Mouse (Mus musculus) cerebellum, adult 9-10 months (tissue): ENCODE measurements around the gene C1qtnf7.

Experiments used
- DNase-seq: peaks from one replicate; pipeline ENCODE4 v3.0.0; 2022

Gene C1qtnf7

GRCm38 (mm10) chr5:43541492-43541891 is 26.2 kb downstream of the C1qtnf7 start:
- DNase-seq: no peak

- DNase-seq: no peak
These were observed 27.0 kb downstream of the C1qtnf7 start for GRCm38 (mm10) chr5:43542246-43542845.

DNA sequence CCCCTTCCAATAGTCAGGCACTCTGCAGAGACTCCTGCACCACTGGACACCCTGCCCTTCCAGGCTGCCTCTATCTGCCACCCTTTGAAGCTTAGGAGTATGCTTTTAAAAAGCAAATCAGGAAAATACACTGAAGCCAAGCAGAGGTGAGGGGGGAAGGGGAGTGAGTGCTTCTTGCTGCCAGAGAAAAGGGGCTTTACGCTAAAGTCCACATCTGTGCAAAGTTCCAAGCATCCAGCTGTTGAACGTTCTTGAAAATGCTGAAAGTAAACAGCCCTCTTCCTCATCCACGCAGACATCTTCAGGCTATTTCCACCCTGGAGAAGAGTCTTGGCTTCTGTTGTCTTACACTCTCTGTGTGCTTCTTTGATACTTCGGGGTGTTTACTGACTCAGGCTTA is 34.6 kb downstream of the C1qtnf7 start:
- no peak for DNase-seq

- DNase-seq: no peak
These were observed 35.1 kb downstream of the C1qtnf7 start for GRCm38 (mm10) chr5:43550444-43550843.

DNA sequence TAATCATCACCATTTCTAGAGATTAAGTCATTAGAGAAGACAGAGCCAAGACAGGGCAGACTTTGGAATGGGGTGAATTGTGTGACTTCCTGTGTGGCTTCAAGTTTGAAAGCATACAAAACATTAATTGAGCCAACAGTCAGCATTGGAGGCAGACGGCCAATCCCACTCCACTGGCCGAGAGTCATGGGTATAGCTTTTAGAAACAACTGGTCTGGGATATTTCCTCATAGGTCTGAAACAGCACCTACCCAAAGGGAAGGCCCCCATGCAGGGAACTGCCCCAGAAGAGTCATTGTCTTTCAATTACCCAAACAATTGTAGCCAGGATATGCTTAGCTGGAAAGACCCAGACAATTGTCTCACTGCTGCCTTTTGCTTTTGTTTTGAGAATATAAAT is 39.5 kb downstream of the C1qtnf7 start:
- DNase-seq: no peak

DNA sequence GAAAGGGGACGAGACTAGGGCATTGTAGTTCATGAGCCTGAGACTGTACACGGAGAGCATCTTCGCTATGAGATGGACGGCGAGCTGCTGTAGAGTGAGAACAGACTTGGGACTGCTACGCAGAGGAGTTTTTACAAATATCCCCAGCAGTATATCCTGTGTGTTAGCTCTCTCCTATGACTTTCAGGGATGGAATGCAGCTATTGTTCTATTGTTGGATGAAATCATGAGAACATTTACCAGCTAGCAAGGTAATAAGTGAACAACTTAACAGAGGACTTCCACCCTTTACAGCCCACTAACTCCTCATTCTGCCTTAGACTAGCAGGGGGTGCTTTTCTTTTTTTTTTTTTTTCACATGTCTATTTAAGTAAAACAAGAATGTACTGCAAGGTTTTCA is 40.1 kb downstream of the C1qtnf7 start:
- no peak for DNase-seq

DNA sequence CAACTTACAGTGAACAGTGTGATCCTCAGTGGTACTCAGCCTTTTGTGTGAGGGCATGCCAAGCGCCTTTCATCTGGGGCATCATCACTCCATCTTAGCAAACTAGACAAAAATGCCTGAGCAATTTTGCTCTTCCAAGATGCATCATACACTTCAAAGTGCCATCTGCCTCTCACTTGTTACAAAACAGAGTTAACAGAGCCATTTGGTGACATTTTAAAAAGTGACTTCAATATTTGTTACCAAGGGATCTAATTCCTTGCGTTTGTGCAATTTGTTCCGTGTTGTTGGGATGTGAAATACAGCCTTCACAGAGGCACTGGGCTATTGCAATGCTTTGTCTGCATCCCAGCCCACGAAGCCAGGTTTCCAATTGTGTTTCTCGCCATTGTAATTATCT is 42.1 kb downstream of the C1qtnf7 start:
- DNase-seq: no peak

DNA sequence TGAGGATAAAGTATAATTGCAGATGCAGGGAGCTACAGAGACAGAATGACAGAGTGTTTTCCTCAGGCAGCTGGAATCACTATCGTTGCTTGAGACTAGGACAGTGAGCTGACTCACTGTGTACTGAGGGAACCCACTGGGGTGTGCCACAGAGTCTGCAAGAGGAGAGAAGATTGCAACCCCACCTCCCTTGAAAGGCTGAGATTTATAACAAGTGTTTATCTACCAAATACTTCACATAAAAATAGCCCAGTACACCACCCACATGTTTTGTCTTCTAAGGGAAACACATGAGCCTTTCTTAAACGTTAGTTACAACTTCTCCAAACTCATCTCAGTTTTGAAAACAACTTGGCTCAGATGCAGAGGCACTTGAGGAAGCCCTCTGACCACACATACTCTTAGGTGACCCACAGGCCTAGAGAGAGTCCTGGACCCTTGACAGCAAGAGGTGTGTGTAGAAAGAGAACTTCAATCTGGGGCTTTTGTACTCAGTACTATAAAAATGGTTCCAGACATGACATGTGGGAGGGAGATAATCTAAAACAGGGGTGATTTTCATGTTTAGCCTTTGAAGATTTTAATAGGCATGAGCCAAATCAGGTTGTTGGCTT is 46.4 kb downstream of the C1qtnf7 start:
- no peak for DNase-seq

- DNase-seq: no peak
These were observed 54.5 kb downstream of the C1qtnf7 start for GRCm38 (mm10) chr5:43569720-43570359.

- DNase-seq: peak; percentile 1
These were observed 67.5 kb downstream of the C1qtnf7 start for GRCm38 (mm10) chr5:43582876-43583275.

- DNase-seq: no peak
These were observed 68.2 kb downstream of the C1qtnf7 start for GRCm38 (mm10) chr5:43583326-43584120.

- DNase-seq: no peak
These were observed 69.1 kb downstream of the C1qtnf7 start for GRCm38 (mm10) chr5:43584464-43584863.

DNA sequence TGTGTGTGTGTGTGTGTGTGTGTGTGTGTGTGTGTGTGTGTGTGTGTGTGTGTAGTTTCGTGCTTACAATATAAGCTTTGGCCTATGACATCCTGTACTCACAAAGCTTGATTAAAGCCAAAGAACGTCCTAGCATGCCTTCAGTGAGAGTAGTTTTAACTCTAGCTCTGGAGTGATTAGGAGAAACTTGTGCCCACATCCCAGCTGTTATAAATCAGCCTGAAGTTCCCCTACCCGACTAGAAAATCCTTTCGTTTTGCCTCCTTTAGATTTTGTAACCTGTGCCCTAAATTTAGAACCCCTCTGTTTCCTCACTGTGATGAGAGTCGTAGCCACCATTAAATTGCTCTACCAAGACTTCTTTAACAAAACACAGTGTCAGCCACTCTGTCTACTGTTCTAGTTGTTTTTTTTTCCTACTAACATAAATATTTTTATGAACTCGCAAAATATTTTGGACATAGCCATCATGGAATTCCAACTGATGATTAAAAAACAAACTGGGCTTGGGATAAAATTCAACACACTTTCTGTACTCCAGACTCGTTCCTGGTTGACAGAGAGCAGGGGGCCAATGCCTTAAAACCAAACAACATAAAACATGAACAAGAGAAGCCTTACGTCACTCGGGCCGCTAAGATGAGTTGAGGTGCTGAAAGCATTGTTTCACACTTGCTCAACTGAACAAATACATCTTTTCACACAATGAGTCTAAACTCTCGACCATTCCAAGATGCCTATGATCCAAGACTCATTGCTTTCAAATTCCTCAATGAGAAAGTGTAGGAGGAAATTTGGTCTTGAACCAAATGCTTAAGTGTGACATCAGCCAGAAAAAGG is 70.3 kb downstream of the C1qtnf7 start:
- DNase-seq: no peak

DNA sequence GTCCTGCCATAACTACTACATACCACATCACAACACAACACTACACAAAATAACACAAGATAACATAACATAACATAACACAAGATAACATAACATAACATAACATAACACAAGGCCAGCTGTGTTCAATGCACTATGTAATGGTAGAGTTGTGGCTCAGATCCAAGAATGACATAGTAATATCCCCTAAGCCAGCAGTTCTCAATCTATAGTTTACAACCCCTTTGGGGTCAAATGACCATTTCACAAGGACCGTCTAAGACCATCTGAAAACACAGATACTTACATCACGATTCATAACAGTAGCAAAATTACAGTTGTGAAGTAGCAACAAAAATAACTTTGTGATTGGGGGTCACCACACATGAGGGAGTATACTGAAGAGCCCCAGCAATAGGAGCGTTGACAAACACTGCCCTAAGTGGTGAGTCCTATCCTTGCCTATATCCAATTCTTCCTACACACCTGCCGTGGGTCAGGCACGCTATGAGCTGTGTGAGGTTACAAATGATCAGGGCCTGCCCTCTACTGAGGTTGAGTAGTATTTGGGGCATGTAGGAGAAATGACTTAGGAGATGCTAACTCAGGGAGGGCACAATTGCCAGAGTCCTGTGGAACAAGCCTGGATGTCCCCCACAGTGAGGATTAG is 73.6 kb downstream of the C1qtnf7 start:
- no peak for DNase-seq

DNA sequence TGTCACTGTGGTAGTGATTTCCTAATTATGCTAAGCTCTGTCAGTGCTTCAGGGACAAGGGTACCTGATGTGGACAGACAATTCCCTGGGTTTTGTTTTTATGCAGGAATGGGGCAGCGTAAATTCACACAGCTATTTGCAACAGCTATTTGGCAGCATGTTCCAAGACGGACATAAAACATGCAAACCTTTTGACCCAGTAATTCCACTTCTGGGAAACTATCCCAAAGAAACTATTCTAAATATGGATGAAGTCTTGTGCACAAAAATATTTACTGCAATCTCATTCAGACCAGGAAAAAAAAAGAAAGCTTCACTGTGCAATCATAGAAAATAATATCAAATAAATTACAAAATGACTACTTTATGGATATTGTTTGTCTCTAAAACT is 74.1 kb downstream of the C1qtnf7 start:
- no peak for DNase-seq

DNA sequence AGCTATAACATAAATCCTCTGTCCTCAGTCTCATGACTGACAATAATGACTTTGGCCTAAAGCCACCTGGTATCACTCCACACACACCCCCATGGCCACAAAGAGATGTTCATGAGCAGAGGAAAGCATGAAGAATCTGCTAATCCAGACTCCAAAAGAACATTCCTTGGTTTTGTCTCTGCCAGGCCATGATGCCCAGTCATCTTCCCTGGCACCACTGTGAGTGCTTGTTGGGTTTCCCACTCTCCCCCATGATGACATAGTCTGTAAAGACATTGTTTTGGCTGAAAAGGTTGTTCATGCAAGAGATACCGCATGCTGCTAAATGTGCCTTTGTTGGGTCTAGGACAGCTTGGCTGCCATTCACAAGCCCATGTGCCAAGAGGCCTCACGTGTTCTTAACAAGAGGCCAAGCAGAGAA is 75.0 kb downstream of the C1qtnf7 start:
- no peak for DNase-seq

GRCm38 (mm10) chr5:43601601-43602000 is 86.3 kb downstream of the C1qtnf7 start:
- no peak for DNase-seq

GRCm38 (mm10) chr5:43602518-43602917 is 87.2 kb downstream of the C1qtnf7 start:
- no peak for DNase-seq

GRCm38 (mm10) chr5:43603559-43603958 is 88.2 kb downstream of the C1qtnf7 start:
- DNase-seq: no peak

DNA sequence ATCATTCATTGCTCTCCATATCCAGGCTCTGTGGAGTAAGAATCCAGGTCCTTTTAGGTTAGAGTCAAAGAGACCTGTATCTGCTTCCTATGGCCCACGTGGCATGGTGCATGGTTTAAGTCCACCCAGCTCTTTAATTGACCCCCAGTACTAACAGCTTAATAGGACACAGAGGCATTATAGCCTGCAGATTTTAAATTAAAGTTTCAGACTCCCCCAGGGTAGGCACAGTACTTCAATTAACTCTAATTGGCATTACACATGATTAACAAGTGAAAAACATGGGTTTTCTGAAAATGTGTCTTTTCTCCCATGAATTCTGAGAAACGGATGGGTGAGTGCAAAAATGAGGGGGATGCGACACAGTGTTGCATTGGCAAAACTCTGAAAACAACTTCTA is 92.7 kb downstream of the C1qtnf7 start:
- no peak for DNase-seq

GRCm38 (mm10) chr5:43609760-43610159 is 94.4 kb downstream of the C1qtnf7 start:
- peak; percentile 2 for DNase-seq
